In the genomic region with DNA sequence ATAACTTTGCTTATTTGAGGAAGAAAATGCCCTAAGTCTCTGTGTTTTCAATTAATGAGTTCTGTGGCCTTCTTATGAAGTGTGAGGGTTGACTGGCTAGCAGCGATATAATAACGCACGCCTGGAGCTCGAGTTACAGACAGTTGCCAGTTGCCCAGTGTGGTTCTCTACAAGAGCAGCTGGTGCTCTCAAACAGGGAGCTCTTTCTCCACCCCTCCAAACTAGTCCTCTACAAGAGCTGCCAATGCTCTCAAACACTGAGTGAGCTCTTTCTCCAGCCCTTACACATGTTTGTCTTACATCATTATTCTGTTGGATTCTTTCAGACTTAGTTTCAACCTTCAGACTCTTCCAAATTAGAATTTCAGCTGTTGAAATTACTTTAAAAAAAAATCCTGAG, we compare ENCODE assay signal across 15 mouse cellular contexts. TPM values are rescaled to one million over a fixed set of nuclear protein-coding genes. Genes with fewer than 3 reads are reported as not detected.
DNase-seq lines count a peak whose midpoint lies in the region; ATAC-seq and TF ChIP-seq lines count a peak whose summit lies in the region.
"Had no signal": no experiment of that assay in that cellular context is flagged by ENCODE, and none has a peak within 500 bp of the region (broad histone marks: within the 10 kb centered on the region; RNA-seq: fewer than 3 reads in every experiment).

No protein-coding gene starts in this region.

- H3K27ac ChIP-seq in kidney, postnatal 0 days: no peak overlapping the region
- H3K27ac ChIP-seq: lung, embryonic 15.5 days; neural tube, embryonic 15.5 days had no signal

- WGBS in kidney, postnatal 0 days: 40% methylated on average over 4 of the region's 4 CpGs

- H3K9me3 ChIP-seq in kidney, postnatal 0 days (replicated peaks; ENCODE audit: low read length): no peaks in the 10 kb centered on the region
- H3K9me3 ChIP-seq: lung, embryonic 15.5 days; neural tube, embryonic 15.5 days had no signal

- H3K4me2 ChIP-seq in kidney, postnatal 0 days (ENCODE audit: low read length): no peak overlapping the region
- H3K4me2 ChIP-seq: lung, embryonic 15.5 days; neural tube, embryonic 15.5 days had no signal

- TF ChIP-seq CTCF in kidney, postnatal 0 days (IDR thresholded peaks at IDR 0.05; ENCODE audit: low read depth): no peak

- no peaks in the 10 kb centered on the region for H3K36me3 ChIP-seq in kidney, postnatal 0 days (ENCODE audit: insufficient read depth, low read length)
- H3K36me3 ChIP-seq: lung, embryonic 15.5 days; neural tube, embryonic 15.5 days had no signal

- no peaks in the 10 kb centered on the region for H3K27me3 ChIP-seq in kidney, postnatal 0 days (ENCODE audit: insufficient read depth, low read length)
- H3K27me3 ChIP-seq: lung, embryonic 15.5 days had no signal

- H3K4me1 ChIP-seq in kidney, postnatal 0 days (replicated peaks; ENCODE audit: insufficient read depth, low read length): no peaks in the 10 kb centered on the region
- H3K4me1 ChIP-seq: lung, embryonic 15.5 days; neural tube, embryonic 15.5 days had no signal

- H3K4me3 ChIP-seq in kidney, postnatal 0 days (replicated peaks; ENCODE audit: low read depth, low read length): no peak overlapping the region
- H3K4me3 ChIP-seq: lung, embryonic 15.5 days; neural tube, embryonic 15.5 days had no signal

- no peak overlapping the region for H3K9ac ChIP-seq in kidney, postnatal 0 days (ENCODE audit: low read depth, low read length)
- H3K9ac ChIP-seq: lung, embryonic 15.5 days; neural tube, embryonic 15.5 days had no signal

- DNase-seq in kidney, postnatal 0 days (ENCODE audit: low spot score): peak; percentile 21
- no peak for DNase-seq in kidney, postnatal 10 days
- DNase-seq in brain, adult 2 months (ENCODE audit: low read depth, low spot score): peak; percentile 88
- peak; percentile 61 for DNase-seq in cerebellum, adult 9-10 months
- DNase-seq in layer of hippocampus, postnatal 10 days (ENCODE audit: low spot score in 2 of 2): peak; percentile 24 to 32
- DNase-seq in MN1 (ENCODE audit: low spot score): no peak
- no peak for DNase-seq in Muller cell, postnatal 12 days (ENCODE audit: inconsistent ontology term)
- DNase-seq: adrenal gland, postnatal 14 days; midbrain, embryonic 14.5 days; thymus, postnatal 14 days had no signal

- ATAC-seq in kidney, postnatal 0 days (replicated peaks; ENCODE audit: low FRiP score, low read depth): no peak

RNA-seq across cellular contexts. Expression of a gene that starts 8.8 kb away (rescaled TPM):
- polyA plus RNA-seq in kidney, postnatal 0 days (2015; fragmentation: Nextera tagmentation; extraction: Ambion mirVana): 1.5 and 1.8 TPM in 2 replicates
- total RNA-seq in layer of hippocampus, postnatal 10 days (2021): 10 to 100 TPM; 27.7 to 34.9 TPM
- total RNA-seq: common myeloid progenitor, adult 5-6 weeks had no signal

RNA-seq across cellular contexts. Expression of a gene that starts 20.0 kb away (rescaled TPM):
- not detected in 2 replicates for polyA plus RNA-seq in kidney, postnatal 0 days (2015; fragmentation: Nextera tagmentation; extraction: Ambion mirVana)
- under 1 TPM in 1 of 2 experiments, not detected in 1; 0.25 TPM for total RNA-seq in layer of hippocampus, postnatal 10 days (2021)
- total RNA-seq: adrenal gland, postnatal 14 days; common myeloid progenitor, adult 5-6 weeks; heart, postnatal 10 days had no signal
- polyA plus RNA-seq: kidney, embryonic 16.5 days; lung, embryonic 15.5 days; midbrain, embryonic 14.5 days; neural tube, embryonic 15.5 days had no signal

RNA-seq across cellular contexts. Expression of a gene that starts 26.5 kb away (rescaled TPM):
- 2.9 and 3.1 TPM in 2 replicates for polyA plus RNA-seq in kidney, postnatal 0 days (2015; fragmentation: Nextera tagmentation; extraction: Ambion mirVana)
- total RNA-seq in layer of hippocampus, postnatal 10 days (2021): 10 to 100 TPM; 91.2 to 91.6 TPM

Comparison
In these comparisons a context has a peak if more than half of its experiments do, and no peak if none do; other contexts are left out.
1. DNase-seq: peak in kidney, postnatal 0 days (single experiment), brain, adult 2 months (single experiment), cerebellum, adult 9-10 months (single experiment) and layer of hippocampus, postnatal 10 days (2 of 2); none in kidney, postnatal 10 days (single experiment), MN1 (single experiment) and Muller cell, postnatal 12 days (single experiment).